Mouse (Mus musculus): ENCODE measurements around the gene Olfr310.

Gene Olfr310

GRCm38 (mm10) chr7:86277072-86277471 lies at the start of gene Olfr310:
Olfr310 (minus strand) TSS chr7:86277172.
- DNase-seq (ENCODE audit: inconsistent age in 2 of 2, low spot score in 1 of 2): no peak

GRCm38 (mm10) chr7:86325530-86325929 lies 48.6 kb upstream of the Olfr310 start, which contains the start of gene Olfr308:
Olfr308 (minus strand) TSS chr7:86325630.
- DNase-seq (ENCODE audit: inconsistent age in 2 of 2, low spot score in 1 of 2): no peak

- DNase-seq (ENCODE audit: inconsistent age in 2 of 2, low spot score in 1 of 2): no peak
These were observed 44.4 kb upstream of the Olfr310 start for GRCm38 (mm10) chr7:86321323-86321722.

- no peak for DNase-seq (ENCODE audit: inconsistent age in 2 of 2, low spot score in 1 of 2)
These were observed 36.6 kb upstream of the Olfr310 start, which contains the start of gene Olfr309 for GRCm38 (mm10) chr7:86313608-86314007. Olfr309 (minus strand) TSS chr7:86313708.

- no peak for DNase-seq (ENCODE audit: inconsistent age in 2 of 2, low spot score in 1 of 2)
These were observed 30.8 kb downstream of the Olfr310 start, which contains the start of gene Vmn2r76 for GRCm38 (mm10) chr7:86246208-86246607. Vmn2r76 (minus strand) TSS chr7:86246308.

Data from adrenal gland, adult (tissue).